Comparison of ENCODE assay signal across 8 mouse cellular contexts in the genomic region with DNA sequence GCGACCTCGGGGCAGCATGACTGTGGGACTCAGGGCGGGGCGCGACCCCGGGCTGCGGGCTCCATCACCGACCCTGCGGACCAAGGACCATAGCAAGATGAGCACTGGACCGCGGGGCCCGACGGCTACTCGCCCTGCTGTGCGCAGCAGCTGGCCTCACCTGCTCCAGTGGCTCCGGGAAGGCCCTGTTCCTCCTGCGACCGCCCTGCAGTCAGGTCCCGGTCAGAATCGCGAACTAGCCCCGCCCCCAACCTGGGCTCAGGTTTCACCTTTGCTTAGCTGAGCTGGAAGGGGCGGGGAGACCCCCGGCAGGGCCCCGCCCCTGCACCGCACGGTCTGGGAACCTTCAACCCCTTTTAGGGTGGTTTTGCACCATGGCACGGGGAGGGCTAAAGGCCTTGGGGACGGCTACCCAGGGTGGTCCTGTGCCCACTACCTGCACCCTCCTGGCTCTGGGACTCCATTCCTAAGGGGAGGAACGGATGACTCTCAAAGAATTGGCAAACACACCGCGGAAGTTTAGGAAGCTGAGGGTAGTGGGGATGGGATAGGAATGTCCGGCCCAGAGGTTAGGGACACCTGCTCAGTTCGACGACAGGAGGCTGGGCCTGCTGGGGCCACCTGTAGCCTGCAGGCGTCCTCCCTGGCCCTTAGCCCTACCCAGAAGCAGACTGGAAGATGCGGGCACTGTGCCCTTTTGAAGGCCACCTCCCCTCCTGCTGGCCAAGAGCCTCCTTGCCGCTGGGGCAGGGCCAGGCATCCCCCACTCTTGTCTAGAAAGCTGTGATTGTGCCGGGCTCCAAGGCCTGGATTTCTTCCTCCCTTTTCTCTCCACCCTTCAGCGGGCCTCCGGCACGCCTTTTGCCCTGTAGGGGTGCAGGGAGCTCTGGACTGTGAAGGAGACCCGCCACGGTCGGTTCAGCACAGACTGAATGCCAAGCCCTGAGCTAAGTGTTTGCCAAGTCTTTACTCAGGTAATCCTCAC. TPM values are rescaled to one million over a fixed set of nuclear protein-coding genes. Genes with fewer than 3 reads are reported as not detected.
DNase-seq lines count a peak whose midpoint lies in the region; ATAC-seq and TF ChIP-seq lines count a peak whose summit lies in the region.

No protein-coding gene starts in this region.

- peak overlapping the region; percentile 85 for H3K4me2 ChIP-seq in heart, embryonic 14.5 days (ENCODE audit: low read length)
- H3K4me2 ChIP-seq in hindbrain, embryonic 14.5 days (replicated peaks) = peak overlapping the region; percentile 52

- no peaks in the 10 kb centered on the region for H3K9me3 ChIP-seq in heart, embryonic 14.5 days (ENCODE audit: control insufficient read depth, low read length)
- no peaks in the 10 kb centered on the region for H3K9me3 ChIP-seq in hindbrain, embryonic 14.5 days (ENCODE audit: control insufficient read depth, low read length)

- 2% methylated on average over 45 of the region's 45 CpGs for WGBS in heart, embryonic 14.5 days
- WGBS in hindbrain, embryonic 14.5 days = 3% methylated on average over 45 of the region's 45 CpGs
- 14% methylated on average over 45 of the region's 45 CpGs for WGBS in liver, adult 2 months

- DNase-seq in heart, postnatal 36 days = no peak
- DNase-seq in cerebellum, postnatal 10 days = peak; percentile 74 to 80
- no peak for DNase-seq in hindbrain, embryonic 14.5 days (ENCODE audit: low spot score)
- DNase-seq in liver, adult 2 months (ENCODE audit: extremely low read depth, low read depth, low spot score) = no peak
- peak; percentile 69 for DNase-seq in neural tube, embryonic 10.5 days (ENCODE audit: extremely low spot score, low spot score)
- DNase-seq in yolk sac, embryonic 10.5 days (ENCODE audit: low spot score) = peak; percentile 88

- peaks cover 47% of the 10 kb centered on the region for H3K27me3 ChIP-seq in heart, embryonic 14.5 days (ENCODE audit: control insufficient read depth, insufficient read depth, low read length)
- peaks cover 25% of the 10 kb centered on the region for H3K27me3 ChIP-seq in hindbrain, embryonic 14.5 days (ENCODE audit: control insufficient read depth, insufficient read depth, low read length)
- no peaks in the 10 kb centered on the region for H3K27me3 ChIP-seq in liver, adult 2 months (ENCODE audit: control insufficient read depth, insufficient read depth, low read length)

- H3K27ac ChIP-seq in heart, embryonic 14.5 days (replicated peaks in 1 of 2; ENCODE audit: control insufficient read depth in 1 of 2, insufficient read depth in 1 of 2, low read depth in 2 of 2, low read length in 2 of 2) = no peak overlapping the region
- H3K27ac ChIP-seq in hindbrain, embryonic 14.5 days = no peak overlapping the region
- H3K27ac ChIP-seq in liver, adult 2 months (replicated peaks; ENCODE audit: insufficient read depth, low read depth, low read length) = no peak overlapping the region

- TF ChIP-seq POLR2A in liver, adult 2 months (IDR thresholded peaks at IDR 0.05; ENCODE audit: extremely low read depth, insufficient read depth, low read length) = no peak

- H3K36me3 ChIP-seq in heart, embryonic 14.5 days (ENCODE audit: control insufficient read depth, insufficient read depth, low read length) = no peaks in the 10 kb centered on the region
- H3K36me3 ChIP-seq in hindbrain, embryonic 14.5 days (replicated peaks; ENCODE audit: control insufficient read depth, insufficient read depth) = no peaks in the 10 kb centered on the region
- H3K36me3 ChIP-seq in liver, adult 2 months (ENCODE audit: control insufficient read depth, insufficient read depth, low read length) = no peaks in the 10 kb centered on the region

- intact Hi-C loops in heart, postnatal 36 days (cut with DNase I) = no loop called here

- H3K9ac ChIP-seq in heart, embryonic 14.5 days (ENCODE audit: low read length) = peak overlapping the region; percentile 60
- H3K9ac ChIP-seq in hindbrain, embryonic 14.5 days = peak overlapping the region; percentile 50
- peak overlapping the region; percentile 68 for H3K9ac ChIP-seq in liver, adult 2 months (ENCODE audit: low read depth, low read length)

- no peak; the same call in 1 of the 2 replicates for ATAC-seq in heart, embryonic 14.5 days (ENCODE audit: insufficient number of reproducible peaks, insufficient read depth, low FRiP score, low read depth)
- no peak for ATAC-seq in hindbrain, embryonic 14.5 days (ENCODE audit: low FRiP score)
- no peak for ATAC-seq in frontal cortex, adult (ENCODE audit: low TSS enrichment)

- peak overlapping the region; percentile 40 to 44 for H3K4me3 ChIP-seq in heart, embryonic 14.5 days (ENCODE audit: control insufficient read depth in 1 of 2, insufficient read depth in 1 of 2, low read depth in 1 of 2, low read length in 2 of 2)
- peak overlapping the region; percentile 29 for H3K4me3 ChIP-seq in hindbrain, embryonic 14.5 days (replicated peaks; ENCODE audit: low read length)
- H3K4me3 ChIP-seq in liver, adult 2 months (ENCODE audit: insufficient read depth, low read depth, low read length) = peak overlapping the region; percentile 55

- TF ChIP-seq CTCF in liver, adult 2 months (IDR thresholded peaks at IDR 0.05; ENCODE audit: low read depth, low read length) = no peak

- H3K79me2 ChIP-seq in liver, adult 2 months (ENCODE audit: control insufficient read depth, insufficient read depth, low read length) = peaks cover 4% of the 10 kb centered on the region; the same call in 1 of the 2 replicates

- peaks cover 14% of the 10 kb centered on the region in 2 experiments for H3K4me1 ChIP-seq in heart, embryonic 14.5 days (ENCODE audit: control insufficient read depth in 2 of 2, insufficient read depth in 2 of 2, low read length in 2 of 2)
- H3K4me1 ChIP-seq in hindbrain, embryonic 14.5 days (replicated peaks; ENCODE audit: control insufficient read depth, insufficient read depth, low read length) = peaks cover 39% of the 10 kb centered on the region
- H3K4me1 ChIP-seq in liver, adult 2 months (ENCODE audit: control insufficient read depth, insufficient read depth, low read length) = peaks cover 4% of the 10 kb centered on the region; the same call in 1 of the 2 replicates

RNA-seq across cellular contexts. Expression of gene Pex16, which starts 3.4 kb away (rescaled TPM):
- 15.3 and 19.7 TPM in 2 replicates for polyA plus RNA-seq in heart, embryonic 14.5 days (2014; fragmentation: Nextera tagmentation; extraction: Ambion mirVana)
- total RNA-seq in heart, postnatal 36 days (2021) = 10 to 100 TPM; 25.8 to 28.9 TPM
- polyA plus RNA-seq in hindbrain, embryonic 14.5 days (2014; fragmentation: Nextera tagmentation; extraction: Ambion mirVana) = 32.7 TPM in 2 replicates
- total RNA-seq in liver, adult 2 months (2014; rRNA removed) = 95.5 and 97.7 TPM in 2 replicates
- 164 and 196 TPM in 2 replicates for polyA plus RNA-seq in liver, adult 2 months (2012; rRNA removed)

RNA-seq across cellular contexts. Expression of gene Large2, which starts 3.6 kb away (rescaled TPM):
- polyA plus RNA-seq in heart, embryonic 14.5 days (2014; fragmentation: Nextera tagmentation; extraction: Ambion mirVana) = 0.73 and 1.2 TPM in 2 replicates
- total RNA-seq in heart, postnatal 36 days (2021) = not detected
- polyA plus RNA-seq in hindbrain, embryonic 14.5 days (2014; fragmentation: Nextera tagmentation; extraction: Ambion mirVana) = 2.0 and 2.4 TPM in 2 replicates
- 0.37 and 0.74 TPM in 2 replicates for total RNA-seq in liver, adult 2 months (2014; rRNA removed)
- 0.88 and 1.7 TPM in 2 replicates for polyA plus RNA-seq in liver, adult 2 months (2012; rRNA removed)

RNA-seq across cellular contexts. Expression of gene 1700029I15Rik, which starts 11.2 kb away (rescaled TPM):
- polyA plus RNA-seq in heart, embryonic 14.5 days (2014; fragmentation: Nextera tagmentation; extraction: Ambion mirVana) = 0.44 and 1.5 TPM in 2 replicates
- total RNA-seq in heart, postnatal 36 days (2021) = 1 to 10 TPM; 1.7 TPM
- polyA plus RNA-seq in hindbrain, embryonic 14.5 days (2014; fragmentation: Nextera tagmentation; extraction: Ambion mirVana) = 2.9 and 4.2 TPM in 2 replicates
- total RNA-seq in liver, adult 2 months (2014; rRNA removed) = 1.3 and 2.0 TPM in 2 replicates
- 3.3 and 5.6 TPM in 2 replicates for polyA plus RNA-seq in liver, adult 2 months (2012; rRNA removed)

RNA-seq across cellular contexts. Expression of gene Mapk8ip1, which starts 29.9 kb away (rescaled TPM):
- 1.9 and 2.9 TPM in 2 replicates for polyA plus RNA-seq in heart, embryonic 14.5 days (2014; fragmentation: Nextera tagmentation; extraction: Ambion mirVana)
- total RNA-seq in heart, postnatal 36 days (2021) = 1 to 10 TPM; 4.6 to 4.8 TPM
- 68.8 and 74.5 TPM in 2 replicates for polyA plus RNA-seq in hindbrain, embryonic 14.5 days (2014; fragmentation: Nextera tagmentation; extraction: Ambion mirVana)
- total RNA-seq in liver, adult 2 months (2014; rRNA removed) = 0.65 and 1.0 TPM in 2 replicates
- polyA plus RNA-seq in liver, adult 2 months (2012; rRNA removed) = 1.3 and 1.6 TPM in 2 replicates

Comparison
In these comparisons a context has a peak if more than half of its experiments do, and no peak if none do; other contexts are left out.
1. DNase-seq: peak in cerebellum, postnatal 10 days (2 of 2), neural tube, embryonic 10.5 days (single experiment) and yolk sac, embryonic 10.5 days (single experiment); none in heart, postnatal 36 days (0 of 2), hindbrain, embryonic 14.5 days (single experiment) and liver, adult 2 months (single experiment).
2. Peak in every context shown above with its lines, with median percentiles within 50 percentile points of each other: H3K4me3 ChIP-seq and H3K9ac ChIP-seq.